Mouse (Mus musculus) layer of hippocampus, postnatal 36 days (tissue): Measurements from ENCODE around the gene Rps25. TPM values are rescaled to one million over a fixed set of nuclear protein-coding genes. Genes with fewer than 3 reads are reported as not detected.
"Not testable (repeated sequence)": the region's sequence is repeated elsewhere in the genome, so short reads cannot be mapped to it uniquely, and the experiment has no call there.

Experiments used
- DNase-seq, 2 experiments: peaks; one replicate each; pipeline ENCODE4 v3.0.0; 2022
- total RNA-seq, 2 experiments: library from RNA; stranded (reverse); gene quantifications; 2 replicates each; pipeline ENCODE4 v1.2.3; 2021

The Rps25 gene
- 100 to 1,000 TPM; 660 to 671 TPM for total RNA-seq

DNA sequence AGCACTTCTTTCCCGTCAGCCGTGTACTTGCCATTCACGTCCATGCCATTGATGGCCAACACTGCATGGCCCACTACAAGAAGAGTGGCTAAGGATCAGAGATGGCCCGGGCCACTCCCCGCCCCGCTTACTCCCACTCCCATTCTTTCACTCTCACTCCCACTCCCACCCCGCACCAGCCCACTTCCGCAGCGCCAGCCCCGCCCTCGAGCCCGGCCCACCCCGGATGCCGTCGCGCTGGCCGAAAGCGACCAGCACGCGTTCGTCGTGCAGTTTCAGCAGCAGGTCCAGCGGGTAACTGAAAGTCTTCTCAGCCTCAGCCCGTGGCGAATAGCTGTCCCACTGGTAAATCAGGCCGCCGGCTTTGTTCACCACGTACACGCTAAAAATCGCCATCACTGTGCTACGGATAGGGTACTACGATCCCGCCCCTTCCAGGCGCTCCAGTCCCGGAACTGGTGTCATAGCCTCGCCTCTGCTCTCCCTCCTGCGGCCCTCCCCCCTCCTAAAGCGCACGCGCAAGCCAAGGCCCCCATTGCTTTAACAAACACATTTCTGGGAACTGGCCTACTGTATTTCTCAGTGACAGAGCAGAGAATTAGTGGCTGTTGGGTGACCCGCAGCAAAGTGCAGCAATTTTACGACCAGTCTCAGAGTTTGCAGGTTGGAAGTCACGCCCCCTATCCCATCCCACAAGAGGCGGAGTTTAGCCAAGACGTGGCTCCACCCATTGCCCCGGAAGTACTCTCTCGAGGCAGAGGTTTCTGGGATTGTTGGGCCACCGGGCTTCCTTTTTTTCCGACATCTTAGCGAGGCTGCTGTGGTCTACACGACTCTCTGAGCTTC lies at the start of gene Rps25, which contains the start of gene Trappc4:
Rps25 (plus strand) TSS at position 234 of the 846 bp plus-strand sequence.
Trappc4 (minus strand) TSS at position 695 of the 846 bp plus-strand sequence.
- DNase-seq, result peak; percentile 92 to 94

GRCm38 (mm10) chr9:44357207-44357606 lies 49.7 kb upstream of the Rps25 start:
- no peak for DNase-seq

DNA sequence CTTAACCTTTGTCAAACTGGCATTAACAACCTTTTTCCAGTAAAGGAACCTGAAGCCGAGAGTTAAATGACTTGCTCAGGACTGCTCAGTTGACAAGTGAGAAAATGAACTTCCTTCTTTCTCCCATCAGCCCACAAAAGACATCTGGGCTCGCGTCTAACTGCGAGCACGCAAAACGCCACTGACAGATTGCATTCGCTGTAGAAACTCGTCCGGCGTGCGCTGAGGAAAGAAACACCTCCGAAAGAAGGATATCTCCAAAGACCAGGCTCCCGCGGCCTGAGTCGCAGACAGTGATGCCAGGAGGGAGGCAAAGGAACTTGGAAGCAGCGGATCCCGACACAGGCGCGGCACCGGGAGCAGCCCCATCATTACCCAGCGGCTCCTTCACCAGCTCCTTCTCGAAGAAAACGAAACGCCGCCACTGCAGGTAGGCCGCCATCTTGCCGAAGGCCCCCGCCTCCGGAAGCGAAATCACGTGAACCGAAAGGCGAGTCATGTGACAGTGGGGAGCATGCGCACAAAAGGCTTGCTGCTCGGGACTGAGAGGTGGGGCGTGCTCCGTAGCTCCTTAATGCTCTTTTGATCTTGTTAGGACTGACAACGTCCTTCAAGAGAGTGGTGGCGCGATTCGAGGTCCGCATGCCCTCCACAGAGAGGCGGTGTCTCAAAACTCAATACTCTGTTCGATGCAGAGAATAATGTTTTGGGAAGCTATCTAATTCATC lies 45.6 kb upstream of the Rps25 start, which contains the start of gene Vps11:
Vps11 (minus strand) TSS at position 481 of the 728 bp plus-strand sequence.
- peak; percentile 92 for DNase-seq

- DNase-seq, result not testable (repeated sequence)
Measured at GRCm38 (mm10) chr9:44361931-44362330, 45.0 kb upstream of the Rps25 start.

DNA sequence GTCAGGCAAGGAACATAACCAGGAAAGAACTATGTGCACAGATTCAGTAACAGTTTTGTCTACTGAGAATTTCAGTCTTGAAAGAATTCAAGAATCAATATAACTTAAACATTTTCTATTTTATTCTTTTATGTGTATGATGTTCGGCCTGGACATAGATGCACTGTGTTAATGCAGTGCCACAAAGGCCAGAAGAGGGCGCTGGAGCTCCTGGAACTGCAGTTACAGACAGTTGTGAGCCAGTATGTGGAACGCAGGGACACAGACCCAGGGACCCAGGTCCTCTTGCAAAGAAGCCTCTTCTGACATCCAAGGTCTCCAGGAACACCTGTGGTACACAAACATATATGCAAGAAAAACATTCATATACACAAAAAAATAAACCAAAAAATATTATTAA lies 42.5 kb upstream of the Rps25 start:
- no peak for DNase-seq

DNA sequence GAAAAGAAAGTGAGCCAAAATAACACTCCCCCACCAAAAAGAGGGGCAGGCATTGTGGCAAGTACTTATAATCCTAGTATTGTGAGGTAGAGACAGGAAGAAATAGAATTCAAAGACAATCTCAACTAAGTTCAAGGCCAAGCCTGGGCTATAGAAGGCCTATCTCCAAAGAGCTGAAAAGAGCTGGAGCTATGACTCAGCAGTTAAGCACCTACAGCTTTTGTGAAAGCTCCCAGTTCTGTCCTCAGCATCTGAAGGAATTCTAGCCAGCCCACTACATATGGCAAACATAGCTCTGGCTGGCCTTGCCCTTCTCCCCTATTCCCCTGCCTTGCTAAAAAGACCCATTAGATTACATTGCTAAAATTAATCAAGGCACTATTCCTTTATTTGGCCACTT lies 33.6 kb upstream of the Rps25 start:
- DNase-seq, result no peak

- no peak for DNase-seq
Measured at GRCm38 (mm10) chr9:44376141-44376540, 30.8 kb upstream of the Rps25 start.

GRCm38 (mm10) chr9:44377335-44377734 lies 29.6 kb upstream of the Rps25 start:
- DNase-seq, result not testable (repeated sequence)

- no peak for DNase-seq
Measured at GRCm38 (mm10) chr9:44378153-44378730, 28.7 kb upstream of the Rps25 start.

DNA sequence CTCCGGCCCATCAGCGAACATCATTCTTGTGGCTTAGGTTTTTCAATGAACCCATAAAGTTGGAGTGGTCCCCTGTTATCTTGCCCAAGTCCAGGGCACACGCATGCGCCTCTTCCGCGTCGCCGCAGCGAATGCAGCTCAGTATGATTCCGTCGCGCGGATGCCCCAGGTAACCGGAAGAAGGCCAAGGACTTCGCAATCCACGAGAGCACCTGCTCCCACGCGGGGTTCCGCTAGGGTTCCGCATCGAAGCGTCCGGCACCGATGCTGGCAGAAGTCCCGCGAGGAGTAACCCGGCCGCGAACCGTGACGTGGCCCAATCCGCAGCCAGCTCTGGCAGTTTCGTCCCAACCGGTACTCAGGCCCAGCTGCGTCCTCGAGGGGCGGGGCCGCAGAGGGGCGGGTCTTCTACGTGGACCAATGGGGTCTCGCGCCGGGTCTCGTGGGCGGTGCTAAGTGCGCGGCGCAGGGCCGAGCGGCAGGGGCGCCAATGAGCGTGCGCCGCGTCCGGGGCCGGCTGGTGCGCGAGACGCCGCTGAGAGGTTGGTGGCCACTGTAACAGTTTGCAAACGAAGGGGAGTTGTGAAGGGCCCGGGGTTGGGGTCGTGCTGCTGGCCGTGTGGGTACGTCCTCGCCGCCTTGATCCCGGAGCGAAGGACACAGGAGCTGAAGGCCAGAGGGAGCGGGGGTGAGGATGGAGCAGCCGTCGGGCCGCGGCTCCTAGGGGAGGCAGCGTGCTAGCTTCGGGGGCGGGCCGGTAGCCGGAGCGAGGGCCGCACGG lies 27.7 kb upstream of the Rps25 start, which contains the start of gene Hyou1:
Hyou1 (plus strand) TSS at position 437 of the 781 bp plus-strand sequence.
- peak; percentile 99 for DNase-seq

- DNase-seq, result no peak
Measured at GRCm38 (mm10) chr9:44379862-44380261, 27.1 kb upstream of the Rps25 start.

DNA sequence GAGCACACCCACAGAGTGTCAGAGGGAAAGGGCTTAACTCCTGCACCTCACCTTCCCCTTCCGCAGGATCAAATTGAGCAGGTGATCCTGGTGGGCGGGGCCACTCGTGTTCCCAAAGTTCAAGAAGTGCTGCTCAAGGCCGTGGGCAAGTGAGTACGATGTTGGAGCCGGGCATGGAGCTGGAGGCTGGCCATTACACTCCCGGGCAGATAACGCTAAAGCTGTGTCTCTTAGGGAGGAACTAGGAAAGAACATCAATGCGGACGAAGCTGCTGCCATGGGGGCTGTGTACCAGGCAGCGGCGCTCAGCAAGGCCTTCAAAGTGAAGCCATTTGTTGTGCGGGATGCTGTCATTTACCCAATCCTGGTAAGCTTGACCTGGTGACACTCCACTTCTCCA lies 22.3 kb upstream of the Rps25 start:
- DNase-seq, result no peak

DNA sequence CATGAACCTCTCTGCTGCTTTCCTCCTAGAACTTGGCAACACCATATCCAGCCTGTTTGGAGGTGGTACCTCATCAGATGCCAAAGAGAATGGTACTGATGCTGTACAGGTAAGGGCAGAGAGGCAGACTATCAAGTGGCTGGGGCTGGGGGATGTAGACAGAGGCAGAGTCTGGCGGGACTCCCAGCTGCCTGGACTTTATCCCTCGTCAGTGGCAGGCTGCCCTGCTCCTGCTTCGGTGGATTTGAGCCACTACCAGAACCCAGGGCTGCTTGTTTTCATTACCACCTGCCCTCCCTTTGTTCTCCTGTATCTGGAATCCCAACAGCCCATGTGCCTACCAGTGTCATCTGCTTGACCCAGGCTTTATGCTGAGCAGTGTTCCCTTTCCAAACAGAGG lies 19.7 kb upstream of the Rps25 start:
- no peak for DNase-seq

- DNase-seq, result no peak
Measured at GRCm38 (mm10) chr9:44389273-44389672, 17.7 kb upstream of the Rps25 start.

GRCm38 (mm10) chr9:44391466-44391865 lies 15.5 kb upstream of the Rps25 start:
- DNase-seq, result peak; percentile 52 to 53

DNA sequence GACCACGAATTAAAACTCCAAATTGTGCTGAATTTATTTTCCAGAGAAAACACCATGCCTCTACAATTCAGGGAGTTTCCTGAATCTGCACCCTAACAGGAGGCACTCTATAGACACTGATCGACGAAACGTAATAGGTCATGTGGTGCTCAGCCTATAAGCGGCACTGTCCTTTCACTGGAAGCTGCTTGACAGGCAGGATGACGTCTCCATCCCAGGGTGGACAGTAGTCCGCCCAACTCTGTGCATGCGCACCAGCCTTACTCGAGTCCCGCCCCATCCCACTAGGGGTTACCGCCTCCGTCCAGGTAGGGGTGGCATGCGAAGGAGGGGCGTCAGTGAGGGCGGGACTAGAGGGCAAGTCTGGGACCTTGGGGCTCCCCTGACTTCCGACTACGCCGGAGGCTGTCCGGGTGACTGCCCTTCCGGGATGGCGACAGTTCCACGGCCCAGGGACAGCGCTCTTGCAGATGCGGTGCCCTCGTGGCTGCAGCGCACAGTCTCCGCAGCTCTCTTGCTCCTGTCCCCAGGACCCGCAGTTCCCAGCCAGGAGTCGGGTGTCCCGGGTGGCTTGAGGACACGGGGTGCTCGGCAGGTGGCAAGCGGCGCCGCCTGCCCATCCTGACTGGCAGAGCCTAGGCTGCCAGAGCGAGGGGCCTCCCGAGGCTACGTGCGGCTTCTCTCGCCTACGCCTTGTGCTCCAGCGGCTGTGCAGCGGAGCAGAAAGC lies 10.1 kb upstream of the Rps25 start, which contains the start of gene Slc37a4:
Slc37a4 (plus strand) TSS at position 169 of the 728 bp plus-strand sequence.
- DNase-seq, result peak; percentile 90 to 92

GRCm38 (mm10) chr9:44398087-44398486 lies 8.9 kb upstream of the Rps25 start:
- no peak for DNase-seq

DNA sequence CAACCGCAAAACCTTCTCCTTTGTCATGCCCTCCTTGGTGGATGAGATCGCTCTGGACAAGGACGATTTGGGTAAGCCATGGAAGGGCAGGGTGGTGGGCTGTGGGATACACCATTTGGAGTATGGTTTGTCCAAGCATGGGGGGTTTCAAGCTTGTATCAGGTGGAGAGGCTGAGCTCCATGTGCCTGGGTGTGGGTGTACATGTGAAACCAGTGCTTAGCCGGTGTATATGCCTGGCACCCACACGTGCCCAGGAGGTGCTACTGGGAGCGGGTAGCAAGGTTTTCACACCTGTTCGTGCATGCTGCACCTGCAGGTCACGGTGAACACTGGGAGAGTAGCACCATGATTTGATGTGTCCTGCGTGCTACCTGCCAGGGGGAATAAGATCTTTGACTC lies 8.4 kb upstream of the Rps25 start:
- no peak for DNase-seq

DNA sequence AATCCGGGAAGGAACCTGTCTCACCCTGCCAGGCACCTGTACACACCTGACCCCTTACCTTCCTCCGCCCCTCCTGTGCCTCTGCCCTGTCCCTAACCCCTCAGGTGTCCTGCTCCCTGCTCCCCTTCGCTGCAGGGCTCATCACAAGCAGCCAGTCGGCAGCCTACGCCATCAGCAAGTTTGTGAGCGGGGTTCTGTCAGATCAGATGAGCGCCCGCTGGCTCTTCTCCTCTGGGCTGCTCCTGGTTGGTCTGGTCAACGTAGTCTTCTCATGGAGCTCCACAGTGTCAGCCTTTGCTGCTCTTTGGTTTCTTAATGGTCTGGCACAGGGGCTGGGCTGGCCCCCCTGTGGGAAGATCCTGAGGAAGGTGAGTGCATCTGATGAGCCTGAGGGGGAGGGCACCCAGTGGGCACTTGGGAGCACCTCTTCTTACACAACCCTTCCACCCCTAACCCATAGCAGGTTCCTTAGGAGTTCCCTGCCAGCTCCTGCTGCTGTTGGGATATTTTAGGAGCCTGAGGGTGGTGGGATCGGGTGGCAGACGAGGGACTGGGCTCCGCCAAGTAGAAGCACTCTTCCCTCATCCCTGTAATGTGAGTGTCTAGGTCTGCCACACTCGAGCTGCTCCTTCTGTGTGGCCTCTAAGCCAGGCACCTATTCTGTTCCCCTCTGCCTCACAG lies 7.7 kb upstream of the Rps25 start:
- DNase-seq, result no peak

- no peak for DNase-seq
Measured at GRCm38 (mm10) chr9:44399795-44400114, 7.2 kb upstream of the Rps25 start.

DNA sequence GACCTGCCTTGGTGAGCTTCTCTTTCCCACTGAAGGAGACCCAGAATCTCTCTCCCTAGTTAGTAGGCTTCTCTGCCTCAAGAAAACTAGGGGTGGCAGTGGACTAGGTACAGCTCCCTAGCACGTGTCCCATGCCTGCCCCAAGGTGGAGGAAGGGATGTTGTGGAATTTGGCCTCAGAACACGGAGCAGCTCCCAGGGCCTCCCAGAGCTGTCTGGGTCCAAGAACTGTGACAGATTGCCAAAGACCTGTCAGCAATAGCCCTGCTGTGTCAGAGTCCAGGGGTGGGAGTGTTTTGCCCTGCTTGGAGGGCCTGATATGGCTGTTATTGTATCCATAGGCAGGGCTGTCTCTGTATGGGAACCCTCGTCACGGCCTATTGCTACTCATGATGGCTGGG lies 5.9 kb upstream of the Rps25 start:
- no peak for DNase-seq
